Mouse (Mus musculus) macrophage (primary cell): ENCODE data around the gene Acrbp. TPM values are rescaled to one million over a fixed set of nuclear protein-coding genes. Genes with fewer than 3 reads are reported as not detected.
A peak's percentile ranks its signal among the peaks of the same experiment; 100 is the strongest.

Experiments
- H3K27ac ChIP-seq: fragments of 350-480 bp; formaldehyde crosslinking; 2 replicates; pipeline ENCODE4 v1.9.0; 2021
- H3K36me3 ChIP-seq: fragments of 350-480 bp; formaldehyde crosslinking; 2 replicates; pipeline ENCODE4 v1.9.0; 2021; ENCODE audit errors: inconsistent target
- H3K4me3 ChIP-seq: fragments of 350-480 bp; formaldehyde crosslinking; 2 replicates; pipeline ENCODE4 v1.9.0; 2021; ENCODE audit errors: inconsistent target
- H3K79me2 ChIP-seq: fragments of 350-480 bp; formaldehyde crosslinking; 2 replicates; pipeline ENCODE4 v1.9.0; 2021; ENCODE audit errors: inconsistent target
- WGBS: methylation state at CpG from one replicate; pipeline ENCODE4 v1.1.7; 2026; ENCODE audit warnings: inconsistent platforms; ENCODE audit not compliant: missing documents; 5-methylcytosine and 5-hydroxymethylcytosine counted together
- polyA plus RNA-seq: library from polyadenylated mRNA; stranded (reverse); fragments of 250-400 nt; gene quantifications from 3 replicates; pipeline ENCODE4 v1.2.4, GENCODE M21; 2018; ENCODE audit warnings: inconsistent platforms

Acrbp gene
- polyA plus RNA-seq, 1 experiment from 2014 or later = 3.2 TPM

GRCm38 (mm10) chr6:125098513-125098912 is 49.0 kb downstream of the Acrbp start:
- peaks cover 31% of the 10 kb centered on the region for H3K36me3 ChIP-seq
- H3K4me3 ChIP-seq = peak overlapping the region; percentile 69; the same call in 1 of the 2 replicates
- H3K79me2 ChIP-seq = peaks cover 56% of the 10 kb centered on the region
- 40% methylated on average over 3 of the region's 3 CpGs for WGBS
- H3K27ac ChIP-seq = peak overlapping the region; percentile 54

GRCm38 (mm10) chr6:125099421-125099971 is 50.0 kb downstream of the Acrbp start:
- peaks cover 64% of the 10 kb centered on the region for H3K79me2 ChIP-seq
- peak overlapping the region; percentile 8; the same call in 1 of the 2 replicates for H3K4me3 ChIP-seq
- H3K27ac ChIP-seq = peak overlapping the region; percentile 54
- peaks cover 40% of the 10 kb centered on the region for H3K36me3 ChIP-seq
- 27% methylated on average over 4 of the region's 5 CpGs for WGBS

GRCm38 (mm10) chr6:125101444-125101843 is 52.0 kb downstream of the Acrbp start:
- Histone ChIP-seq H3K36me3 (peaks cover 59% of the 10 kb centered on the region), H3K79me2 (peaks cover 64% of the 10 kb centered on the region), H3K4me3 (no peak overlapping the region), H3K27ac (no peak overlapping the region)
- WGBS = 100% methylated on average over 8 of the region's 9 CpGs

- Histone ChIP-seq H3K27ac (no peak overlapping the region), H3K4me3 (no peak overlapping the region)
Observed at GRCm38 (mm10) chr6:125104223-125104622, 54.7 kb downstream of the Acrbp start.

GRCm38 (mm10) chr6:125107705-125108104 is 58.2 kb downstream of the Acrbp start:
- Histone ChIP-seq H3K79me2 (peaks cover 8% of the 10 kb centered on the region; the same call in 1 of the 2 replicates), H3K4me3 (no peak overlapping the region), H3K36me3 (peaks cover 94% of the 10 kb centered on the region), H3K27ac (no peak overlapping the region)
- WGBS = 100% methylated on average over 2 of the region's 2 CpGs

More at GRCm38 (mm10) chr6:125104223-125104622, 54.7 kb downstream of the Acrbp start:
- Histone ChIP-seq H3K36me3 (peaks cover 87% of the 10 kb centered on the region), H3K79me2 (peaks cover 38% of the 10 kb centered on the region)
- WGBS = 100% methylated on average over 4 of the region's 4 CpGs

GRCm38 (mm10) chr6:125109371-125109770 is 59.9 kb downstream of the Acrbp start:
- H3K27ac ChIP-seq = no peak overlapping the region
- H3K79me2 ChIP-seq = peaks cover 1% of the 10 kb centered on the region; the same call in 1 of the 2 replicates
- WGBS = 93% methylated on average over 14 of the region's 14 CpGs
- H3K4me3 ChIP-seq = no peak overlapping the region
- peaks cover 99% of the 10 kb centered on the region for H3K36me3 ChIP-seq

GRCm38 (mm10) chr6:125110927-125111326 is 61.4 kb downstream of the Acrbp start:
- H3K27ac ChIP-seq = no peak overlapping the region
- WGBS = 97% methylated on average over 7 of the region's 7 CpGs

GRCm38 (mm10) chr6:125112553-125112952 is 63.1 kb downstream of the Acrbp start:
- WGBS = 59% methylated on average over 11 of the region's 11 CpGs
- no peaks in the 10 kb centered on the region for H3K79me2 ChIP-seq
- no peak overlapping the region for H3K27ac ChIP-seq
- peaks cover 96% of the 10 kb centered on the region for H3K36me3 ChIP-seq
- H3K4me3 ChIP-seq = no peak overlapping the region

More at GRCm38 (mm10) chr6:125110927-125111326, 61.4 kb downstream of the Acrbp start:
- no peaks in the 10 kb centered on the region for H3K79me2 ChIP-seq
- no peak overlapping the region for H3K4me3 ChIP-seq
- peaks cover 98% of the 10 kb centered on the region for H3K36me3 ChIP-seq

Other genes starting within 250 kb of the Acrbp start
- 24.2 to 48.9 TPM (median 43.2 TPM) in 3 replicates for gene Spsb2, start 241.0 kb upstream of the Acrbp start, polyA plus RNA-seq
- gene Tpi1, start 235.4 kb upstream of the Acrbp start, polyA plus RNA-seq = 195 to 347 TPM (median 203 TPM) in 3 replicates
- gene Usp5, start 220.2 kb upstream of the Acrbp start, polyA plus RNA-seq = 61.4 to 91.7 TPM (median 71.1 TPM) in 3 replicates
- gene Cdca3, start 220.1 kb upstream of the Acrbp start, polyA plus RNA-seq = 3.2 to 22.0 TPM (median 8.6 TPM) in 3 replicates
- 0.27 TPM in 1 of 3 replicates, not detected in the others for gene Gnb3, start 209.4 kb upstream of the Acrbp start, polyA plus RNA-seq
- gene P3h3, start 191.9 kb upstream of the Acrbp start, polyA plus RNA-seq = 9.8 to 27.6 TPM (median 12.3 TPM) in 3 replicates
- gene Gpr162, start 185.7 kb upstream of the Acrbp start, polyA plus RNA-seq = 20.0 to 195 TPM (median 70.2 TPM) in 3 replicates
- gene Cd4, start 161.5 kb upstream of the Acrbp start, polyA plus RNA-seq = 49.3 to 211 TPM (median 83.5 TPM) in 3 replicates
- 1.5 to 1.8 TPM (median 1.5 TPM) in 3 replicates for gene Lag3, start 138.0 kb upstream of the Acrbp start, polyA plus RNA-seq
- gene Ptms, start 129.6 kb upstream of the Acrbp start, polyA plus RNA-seq = 540 to 1,227 TPM (median 1,212 TPM) in 3 replicates
- gene Mlf2, start 118.3 kb upstream of the Acrbp start, polyA plus RNA-seq = 179 to 203 TPM (median 199 TPM) in 3 replicates
- 42.8 to 68.7 TPM (median 51.4 TPM) in 3 replicates for gene Cops7a, start 84.2 kb upstream of the Acrbp start, polyA plus RNA-seq
- 10.8 to 32.4 TPM (median 17.5 TPM) in 3 replicates for gene Pianp, start 53.0 kb upstream of the Acrbp start, polyA plus RNA-seq
- gene Zfp384, start 40.5 kb upstream of the Acrbp start, polyA plus RNA-seq = 35.4 to 57.8 TPM (median 41.9 TPM) in 3 replicates
- 40.7 to 67.3 TPM (median 57.5 TPM) in 3 replicates for gene Ing4, start 9.9 kb upstream of the Acrbp start, polyA plus RNA-seq
- 10.0 to 28.0 TPM (median 23.5 TPM) in 3 replicates for gene Lpar5, start 18.2 kb downstream of the Acrbp start, polyA plus RNA-seq
- 102 to 280 TPM (median 126 TPM) in 3 replicates for gene Chd4, start 46.3 kb downstream of the Acrbp start, polyA plus RNA-seq
- gene Nop2, start 82.2 kb downstream of the Acrbp start, polyA plus RNA-seq = 15.3 to 47.0 TPM (median 23.8 TPM) in 3 replicates
- 14.3 to 29.7 TPM (median 18.2 TPM) in 3 replicates for gene Iffo1, start 95.6 kb downstream of the Acrbp start, polyA plus RNA-seq
- 1,249 to 2,484 TPM (median 2,323 TPM) in 3 replicates for gene Gapdh, start 116.8 kb downstream of the Acrbp start, polyA plus RNA-seq
- 6.0 to 12.7 TPM (median 10.3 TPM) in 3 replicates for gene Ncapd2, start 142.0 kb downstream of the Acrbp start, polyA plus RNA-seq
- 32.5 to 47.9 TPM (median 40.8 TPM) in 3 replicates for gene Mrpl51, start 142.1 kb downstream of the Acrbp start, polyA plus RNA-seq
- 4.9 to 8.4 TPM (median 6.3 TPM) in 3 replicates for gene Vamp1, start 165.9 kb downstream of the Acrbp start, polyA plus RNA-seq
- gene Tapbpl, start 182.2 kb downstream of the Acrbp start, polyA plus RNA-seq = 11.1 to 31.4 TPM (median 11.5 TPM) in 3 replicates
- not detected in 3 replicates for gene Cd27, start 187.3 kb downstream of the Acrbp start, polyA plus RNA-seq
- not detected in 3 replicates for gene Tuba3a, start 236.4 kb downstream of the Acrbp start, polyA plus RNA-seq